Mouse (Mus musculus) E14TG2a.4 (cell line): Measurements from ENCODE around the gene Olfr243.
"Not testable (repeated sequence)": the region's sequence is repeated elsewhere in the genome, so short reads cannot be mapped to it uniquely, and the experiment has no call there.

ENCODE experiments used
- CTCF ChIP-seq: conservative IDR thresholded peaks from 2 replicates; pipeline ENCODE4 v1.5.1; 2014; ENCODE audit warnings: low read length
- NANOG ChIP-seq: IDR thresholded peaks from 2 replicates; pipeline ENCODE4 v1.6.1; 2014; ENCODE audit warnings: borderline replicate concordance, low read length, mixed read lengths
- POU5F1 ChIP-seq: IDR thresholded peaks from 2 replicates; pipeline ENCODE4 v1.6.1; 2014; ENCODE audit warnings: low read length, borderline replicate concordance

- not testable (repeated sequence) for TF ChIP-seq CTCF, NANOG, POU5F1
These were observed 1.9 kb downstream of the Olfr243 start for GRCm38 (mm10) chr7:103716398-103716797.
